Mouse (Mus musculus): ENCODE measurements around the gene Col23a1.

- TF ChIP-seq CTCF (IDR thresholded peaks at IDR 0.05; ENCODE audit: low read depth, low read length) (no peak), EP300 (IDR thresholded peaks at IDR 0.05; ENCODE audit: insufficient read depth, low read depth, low read length) (no peak), POLR2A (IDR thresholded peaks at IDR 0.05; ENCODE audit: insufficient read depth, low read length) (no peak)
Measured at GRCm38 (mm10) chr11:51523625-51524024, 233.9 kb downstream of the Col23a1 start.
